ENCODE assay signal across 23 mouse cellular contexts in genomic region chr12:53384851-53385250, GRCm38 (mm10).
"Had no signal": no experiment of that assay in that cellular context is flagged by ENCODE, and none has a peak within 500 bp of the region (broad histone marks: within the 10 kb centered on the region; RNA-seq: fewer than 3 reads in every experiment).

No protein-coding gene starts in this region.

- DNase-seq: gastrocnemius, adult 2 months; gastrocnemius, postnatal 10 days; gastrocnemius, postnatal 25 days; heart, adult 2 months; heart, postnatal 14 days; heart, postnatal 4 days; kidney, adult 18-20 months; kidney, adult 8-10 months; kidney, postnatal 10 days; kidney, postnatal 25 days; kidney, postnatal 4 days; liver; liver, embryonic 13.5 days had no signal

- H3K27me3 ChIP-seq: heart, embryonic 13.5 days; heart, embryonic 15.5 days; hindbrain, embryonic 12.5 days; intestine, embryonic 15.5 days; limb, embryonic 12.5 days; liver, embryonic 13.5 days had no signal

- H3K4me1 ChIP-seq: heart, embryonic 13.5 days; heart, embryonic 15.5 days; hindbrain, embryonic 10.5 days; intestine, embryonic 15.5 days; limb, embryonic 10.5 days; limb, embryonic 12.5 days; liver, embryonic 13.5 days had no signal

- H3K4me3 ChIP-seq: gastrocnemius, adult 2 months; heart, adult 2 months; heart, embryonic 13.5 days; heart, embryonic 15.5 days; hindbrain, embryonic 10.5 days; hindbrain, embryonic 12.5 days; intestine, embryonic 15.5 days; layer of hippocampus, adult 2 months; left cerebral cortex, adult 2 months; limb, embryonic 10.5 days; limb, embryonic 12.5 days; liver, embryonic 13.5 days had no signal

- H3K27ac ChIP-seq: gastrocnemius, adult 2 months; heart, adult 2 months; heart, embryonic 13.5 days; heart, embryonic 15.5 days; hindbrain, embryonic 10.5 days; hindbrain, embryonic 12.5 days; hindbrain, embryonic 14.5 days; intestine, embryonic 15.5 days; layer of hippocampus, adult 2 months; left cerebral cortex, adult 2 months; limb, embryonic 10.5 days; limb, embryonic 12.5 days; liver, embryonic 13.5 days had no signal
